Mouse (Mus musculus) stomach, postnatal 0 days (tissue): ENCODE measurements at regions not wholly inside any gene's neighbourhood (a gene's known extent, or its start where the extent isn't known, plus 50 kb on each side); places are given as distances from the start of the nearest gene placed in this dataset.

ENCODE experiments used
- ATAC-seq: fragments of 200-750 bp; cut with Nextera tagmentation; 2 replicates; pipeline ENCODE4 v1.8.0; 2017; ENCODE audit not compliant: low FRiP score, low TSS enrichment
- DNase-seq: peaks from one replicate; pipeline ENCODE4 v3.0.0-alpha.2; 2016; ENCODE audit warnings: low spot score
- H3K27ac ChIP-seq: fragments of 300-500 bp; sonication (generic); replicated peaks from 2 replicates; pipeline ENCODE4 v1.5.1; 2014; ENCODE audit warnings: mild to moderate bottlenecking, control low read depth
- H3K27me3 ChIP-seq: fragments of 300-500 bp; sonication (generic); 2 replicates; pipeline ENCODE4 v1.6.1; 2014; ENCODE audit warnings: low read length; ENCODE audit not compliant: control insufficient read depth, insufficient read depth
- H3K36me3 ChIP-seq: fragments of 300-500 bp; sonication (generic); 2 replicates; pipeline ENCODE4 v1.6.1; 2014; ENCODE audit warnings: low read length, mixed read lengths; ENCODE audit not compliant: control insufficient read depth, insufficient read depth
- H3K4me1 ChIP-seq: fragments of 300-500 bp; sonication (generic); replicated peaks from 2 replicates; pipeline ENCODE4 v1.6.1; 2014; ENCODE audit warnings: antibody characterized with exemption; ENCODE audit not compliant: control insufficient read depth, insufficient read depth
- H3K4me2 ChIP-seq: fragments of 300-500 bp; sonication (generic); replicated peaks from 2 replicates; pipeline ENCODE4 v1.6.1; 2014; ENCODE audit warnings: low read depth, mild to moderate bottlenecking, control low read depth, moderate library complexity
- H3K4me3 ChIP-seq: fragments of 300-500 bp; sonication (generic); 2 replicates; pipeline ENCODE4 v1.5.1; 2014; ENCODE audit warnings: low read depth, low read length, control low read depth
- H3K9ac ChIP-seq: fragments of 300-500 bp; sonication (generic); 2 replicates; pipeline ENCODE4 v1.6.1; 2014; ENCODE audit warnings: mild to moderate bottlenecking, low read length, control low read depth, mixed read lengths
- H3K9me3 ChIP-seq: fragments of 300-500 bp; sonication (generic); 2 replicates; pipeline ENCODE4 v1.6.1; 2016; ENCODE audit warnings: low read length; ENCODE audit not compliant: control insufficient read depth
- CTCF ChIP-seq: IDR thresholded peaks from 2 replicates; pipeline ENCODE4 v1.5.1; 2016; ENCODE audit warnings: antibody characterized with exemption, low read depth, mild to moderate bottlenecking, moderate library complexity
- EP300 ChIP-seq: optimal IDR thresholded peaks from 2 replicates; pipeline ENCODE3; 2016; ENCODE audit warnings: antibody characterized with exemption
- WGBS: fragments of 180-500 bp; shearing (Covaris S2); extraction: QIAGEN DNeasy Blood & Tissue Kit; methylation state at CpG from one replicate; pipeline ENCODE4 v1.1.7; 2014; 5-methylcytosine and 5-hydroxymethylcytosine counted together

DNA sequence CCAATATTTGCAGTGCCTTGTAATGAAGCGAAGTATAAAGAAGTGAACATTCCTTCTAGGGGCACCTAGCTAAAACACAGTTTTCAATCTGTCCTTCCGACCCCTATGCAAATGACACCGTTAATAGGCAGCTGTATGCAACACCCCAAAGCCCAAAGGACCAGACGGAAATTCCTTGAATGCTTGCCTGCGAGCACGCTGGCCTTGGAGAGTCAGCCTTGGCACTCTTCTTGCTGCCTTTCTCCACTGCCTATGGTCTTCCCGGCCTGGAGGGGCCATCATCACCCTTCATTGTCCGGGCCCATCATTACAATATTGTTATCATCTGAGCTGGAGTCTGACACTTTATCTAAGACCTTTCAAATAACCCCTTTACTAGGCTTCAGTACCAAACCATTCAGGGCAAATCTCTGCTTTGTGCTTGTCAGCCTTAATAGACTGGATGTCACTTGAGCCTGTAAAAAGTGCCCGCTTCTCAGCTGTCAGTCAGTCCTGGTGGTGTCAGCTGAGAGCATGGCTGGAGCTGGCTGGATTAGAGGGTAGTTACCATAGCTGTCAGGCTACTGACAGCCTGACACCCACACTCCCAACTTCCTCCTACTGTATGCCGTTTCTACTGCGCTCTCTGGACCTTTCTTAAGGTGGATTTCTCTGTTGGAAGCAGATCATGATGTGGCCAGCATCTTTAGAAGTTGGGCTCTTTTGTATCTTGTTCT is 290.6 kb upstream of the Atp5g3 start:
- Histone ChIP-seq H3K4me3 (no peak overlapping the region), H3K27ac (no peak overlapping the region), H3K36me3 (no peaks in the 10 kb centered on the region), H3K27me3 (no peaks in the 10 kb centered on the region), H3K9ac (no peak overlapping the region), H3K9me3 (no peaks in the 10 kb centered on the region), H3K4me1 (no peaks in the 10 kb centered on the region), H3K4me2 (no peak overlapping the region)
- ATAC-seq (no peak), DNase-seq (no peak)
- TF ChIP-seq CTCF (no peak), EP300 (no peak)
- 54% methylated on average over 11 of the region's 11 CpGs for WGBS

DNA sequence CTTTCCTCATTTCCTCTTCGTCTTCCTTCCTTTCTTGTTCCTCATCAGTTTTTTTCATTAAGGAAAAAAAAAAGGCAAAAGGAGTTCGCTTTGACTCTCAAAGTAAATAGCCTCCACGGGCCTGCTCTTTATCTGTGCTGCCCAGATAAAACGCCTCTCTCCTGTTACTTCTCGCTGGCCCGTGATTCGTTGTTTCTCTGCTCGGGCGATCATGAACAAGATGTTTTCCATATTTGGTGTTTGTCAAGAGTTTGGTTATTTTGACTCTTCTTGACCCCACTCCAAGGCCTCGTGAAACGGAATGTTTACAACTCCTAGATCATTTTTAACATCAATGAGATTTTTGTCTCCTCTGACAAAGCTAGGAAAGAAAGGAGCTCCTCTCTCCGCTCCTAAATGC is 288.4 kb upstream of the Atp5g3 start:
- WGBS = 9% methylated on average over 12 of the region's 12 CpGs
- Histone ChIP-seq H3K4me2 (no peak overlapping the region), H3K27me3 (no peaks in the 10 kb centered on the region), H3K9ac (no peak overlapping the region), H3K9me3 (no peaks in the 10 kb centered on the region), H3K27ac (no peak overlapping the region), H3K36me3 (no peaks in the 10 kb centered on the region), H3K4me3 (no peak overlapping the region), H3K4me1 (no peaks in the 10 kb centered on the region)
- TF ChIP-seq CTCF = no peak
- TF ChIP-seq EP300 = no peak
- ATAC-seq = no peak
- no peak for DNase-seq

DNA sequence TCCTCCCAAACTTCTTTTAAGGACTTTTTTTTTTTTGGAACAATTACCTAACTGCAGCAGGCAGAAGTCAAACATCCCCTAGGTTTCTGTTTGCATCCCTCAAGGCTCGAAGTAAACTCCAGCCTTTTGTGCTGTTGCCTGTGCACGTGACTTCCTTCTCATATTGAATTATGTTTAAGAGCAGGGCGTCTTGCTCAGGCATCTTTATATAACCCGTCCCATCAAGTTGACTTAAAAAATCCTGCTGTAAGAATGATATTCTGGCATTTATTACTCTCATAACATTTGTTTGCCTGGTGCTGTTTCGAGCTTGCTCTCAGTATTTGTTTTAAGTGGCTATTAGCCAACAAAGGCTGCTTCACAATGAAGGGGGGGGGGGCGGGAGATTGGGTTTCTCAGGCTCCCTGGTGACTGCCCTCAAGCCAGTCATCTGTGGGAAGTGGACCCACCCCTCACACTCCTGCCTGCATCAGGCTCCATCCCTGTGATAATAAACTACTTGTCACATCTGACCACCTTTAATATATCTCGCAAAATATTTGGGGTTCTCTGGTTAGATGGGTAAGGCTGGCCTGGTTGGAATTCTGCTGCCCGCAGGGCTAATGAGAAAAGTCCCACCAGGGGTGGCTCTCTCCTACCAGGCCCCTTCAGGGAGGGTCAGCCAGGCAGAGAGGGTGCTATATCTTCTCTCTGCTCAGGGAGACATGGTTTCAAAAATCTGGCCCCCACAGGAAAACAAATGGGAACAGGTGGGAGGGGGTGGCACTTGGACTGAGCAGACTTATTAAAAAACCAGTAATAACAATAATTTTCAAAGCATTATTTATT is 277.1 kb upstream of the Atp5g3 start:
- peaks cover 3% of the 10 kb centered on the region; the same call in 1 of the 2 replicates for H3K9me3 ChIP-seq
- WGBS = 16% methylated on average over 8 of the region's 8 CpGs
- DNase-seq = no peak
- H3K4me2 ChIP-seq = no peak overlapping the region
- H3K9ac ChIP-seq = no peak overlapping the region
- no peaks in the 10 kb centered on the region for H3K4me1 ChIP-seq
- no peaks in the 10 kb centered on the region for H3K27me3 ChIP-seq
- no peak overlapping the region for H3K4me3 ChIP-seq
- TF ChIP-seq CTCF = no peak
- no peak for TF ChIP-seq EP300
- peak; percentile 12; the same call in 1 of the 2 replicates for ATAC-seq
- H3K27ac ChIP-seq = no peak overlapping the region
- H3K36me3 ChIP-seq = no peaks in the 10 kb centered on the region

DNA sequence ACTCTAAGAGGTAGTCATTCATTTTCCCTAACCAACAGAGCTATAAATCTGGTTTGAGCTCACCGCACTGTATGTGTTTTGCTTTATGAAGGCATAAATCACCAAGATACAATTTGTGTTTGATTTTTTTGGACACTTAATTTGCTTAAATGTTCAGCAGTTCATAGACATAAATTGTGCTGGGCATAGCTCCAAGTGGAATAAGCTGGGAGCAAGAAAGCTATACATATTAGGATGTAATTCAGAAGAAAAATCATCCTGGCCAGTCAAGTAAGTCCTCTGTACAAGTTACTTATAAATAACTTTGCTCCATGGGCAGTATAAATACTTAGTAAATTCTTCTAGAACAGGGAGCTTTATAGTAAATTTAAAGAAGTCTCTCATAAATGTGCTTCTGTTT is 267.0 kb upstream of the Atp5g3 start:
- Histone ChIP-seq H3K9ac (no peak overlapping the region), H3K27me3 (0 out of 2 replicates have a peak, but pooled peaks cover 2% of the 10 kb centered on the region), H3K9me3 (no peaks in the 10 kb centered on the region), H3K36me3 (no peaks in the 10 kb centered on the region), H3K27ac (no peak overlapping the region), H3K4me1 (no peaks in the 10 kb centered on the region), H3K4me3 (no peak overlapping the region), H3K4me2 (no peak overlapping the region)
- no peak for ATAC-seq
- no peak for DNase-seq
- TF ChIP-seq EP300 (no peak), CTCF (no peak)
- WGBS = 45% methylated on average over 1 of the region's 1 CpGs

DNA sequence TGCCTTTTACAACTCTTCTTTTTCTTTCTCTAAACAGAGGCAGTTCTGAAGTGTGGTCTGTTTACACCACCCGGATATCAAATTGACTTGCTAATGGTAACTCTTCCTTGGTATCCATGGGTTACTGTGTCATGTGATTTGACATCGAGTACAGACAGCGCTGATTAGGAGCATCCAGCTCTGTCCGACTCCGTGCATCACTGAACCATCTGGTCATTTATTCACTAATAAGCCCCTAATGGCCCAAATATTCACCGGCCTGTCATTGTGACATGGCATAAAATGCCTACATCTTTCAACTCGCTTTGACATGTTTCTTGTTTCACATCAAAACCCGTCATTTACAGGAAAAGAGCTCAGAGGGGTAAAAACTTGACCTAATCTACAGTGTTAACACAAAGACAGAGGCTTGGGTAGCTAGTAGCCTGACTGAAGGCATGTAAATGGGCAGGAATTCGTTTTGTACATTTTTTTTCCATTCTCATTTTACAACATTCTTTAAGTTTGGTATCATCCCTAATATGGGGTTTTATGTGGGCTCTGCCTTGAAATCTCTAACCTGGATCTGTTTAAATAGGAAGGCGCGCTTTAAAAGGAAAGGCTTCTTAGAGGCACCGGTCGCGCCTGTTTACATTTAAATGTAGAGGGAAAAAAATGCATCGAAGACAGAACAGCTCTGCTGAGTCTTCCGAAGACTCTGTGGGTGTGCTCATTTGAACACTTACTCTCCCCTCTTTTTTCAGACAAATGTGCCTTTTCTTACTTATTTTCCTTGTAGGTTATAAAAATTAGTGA is 257.8 kb upstream of the Atp5g3 start:
- Histone ChIP-seq H3K4me3 (no peak overlapping the region), H3K36me3 (no peaks in the 10 kb centered on the region), H3K27me3 (0 out of 2 replicates have a peak, but pooled peaks cover 2% of the 10 kb centered on the region), H3K4me2 (no peak overlapping the region), H3K9me3 (no peaks in the 10 kb centered on the region), H3K4me1 (no peaks in the 10 kb centered on the region), H3K27ac (no peak overlapping the region), H3K9ac (no peak overlapping the region)
- TF ChIP-seq CTCF = no peak
- no peak for TF ChIP-seq EP300
- DNase-seq (no peak), ATAC-seq (no peak)
- WGBS = 33% methylated on average over 16 of the region's 16 CpGs
